Mouse (Mus musculus): ENCODE results near the gene Glp2r. TPM values are rescaled to one million over a fixed set of nuclear protein-coding genes. Genes with fewer than 3 reads are reported as not detected.

Glp2r gene
- polyA plus RNA-seq, 1 experiment, result not detected

- no peaks in the 10 kb centered on the region for H3K4me1 ChIP-seq (ENCODE audit: control insufficient read depth, insufficient read depth, low read length)
- no peak for TF ChIP-seq POLR2A (IDR thresholded peaks at IDR 0.05; ENCODE audit: insufficient read depth, low read length)
- no peak for TF ChIP-seq CTCF (IDR thresholded peaks at IDR 0.05; ENCODE audit: low read depth, low read length)
- no peak for TF ChIP-seq EP300 (IDR thresholded peaks at IDR 0.05; ENCODE audit: insufficient read depth, low read depth, low read length)
- H3K9me3 ChIP-seq (replicated peaks; ENCODE audit: control insufficient read depth, insufficient read depth, low read length, poor library complexity, severe bottlenecking), result no peaks in the 10 kb centered on the region
- no peaks in the 10 kb centered on the region for H3K27me3 ChIP-seq (ENCODE audit: control insufficient read depth, insufficient read depth, low read length, poor library complexity, severe bottlenecking)
- H3K4me3 ChIP-seq (ENCODE audit: low read depth, low read length), result no peak overlapping the region
- H3K36me3 ChIP-seq (ENCODE audit: control insufficient read depth, insufficient read depth, low read length, poor library complexity, severe bottlenecking), result no peaks in the 10 kb centered on the region
- H3K9ac ChIP-seq (ENCODE audit: low read depth, poor library complexity, severe bottlenecking), result no peak overlapping the region
- no peak overlapping the region for H3K27ac ChIP-seq (ENCODE audit: insufficient read depth, low read length)
Observed at GRCm38 (mm10) chr11:67636905-67637586, 133.9 kb downstream of the Glp2r start.

- H3K9ac ChIP-seq (ENCODE audit: low read depth, poor library complexity, severe bottlenecking), result no peak overlapping the region
- H3K27ac ChIP-seq (ENCODE audit: insufficient read depth, low read length), result no peak overlapping the region
- no peak overlapping the region for H3K4me3 ChIP-seq (ENCODE audit: low read depth, low read length)
- no peaks in the 10 kb centered on the region for H3K4me1 ChIP-seq (ENCODE audit: control insufficient read depth, insufficient read depth, low read length)
- H3K27me3 ChIP-seq (ENCODE audit: control insufficient read depth, insufficient read depth, low read length, poor library complexity, severe bottlenecking), result no peaks in the 10 kb centered on the region
- no peaks in the 10 kb centered on the region for H3K36me3 ChIP-seq (ENCODE audit: control insufficient read depth, insufficient read depth, low read length, poor library complexity, severe bottlenecking)
- H3K9me3 ChIP-seq (replicated peaks; ENCODE audit: control insufficient read depth, insufficient read depth, low read length, poor library complexity, severe bottlenecking), result no peaks in the 10 kb centered on the region
- TF ChIP-seq POLR2A (IDR thresholded peaks at IDR 0.05; ENCODE audit: insufficient read depth, low read length) (no peak), EP300 (IDR thresholded peaks at IDR 0.05; ENCODE audit: insufficient read depth, low read depth, low read length) (no peak), CTCF (IDR thresholded peaks at IDR 0.05; ENCODE audit: low read depth, low read length) (no peak)
Observed at GRCm38 (mm10) chr11:67636201-67636600, 134.8 kb downstream of the Glp2r start.

- Histone ChIP-seq H3K9me3 (replicated peaks; ENCODE audit: control insufficient read depth, insufficient read depth, low read length, poor library complexity, severe bottlenecking) (no peaks in the 10 kb centered on the region), H3K4me3 (ENCODE audit: low read depth, low read length) (no peak overlapping the region), H3K27ac (ENCODE audit: insufficient read depth, low read length) (no peak overlapping the region), H3K9ac (ENCODE audit: low read depth, poor library complexity, severe bottlenecking) (no peak overlapping the region), H3K27me3 (ENCODE audit: control insufficient read depth, insufficient read depth, low read length, poor library complexity, severe bottlenecking) (no peaks in the 10 kb centered on the region), H3K4me1 (ENCODE audit: control insufficient read depth, insufficient read depth, low read length) (no peaks in the 10 kb centered on the region), H3K36me3 (ENCODE audit: control insufficient read depth, insufficient read depth, low read length, poor library complexity, severe bottlenecking) (no peaks in the 10 kb centered on the region)
- TF ChIP-seq CTCF (IDR thresholded peaks at IDR 0.05; ENCODE audit: low read depth, low read length), result no peak
Observed at GRCm38 (mm10) chr11:67633620-67634229, 137.2 kb downstream of the Glp2r start.

GRCm38 (mm10) chr11:67632906-67633305, 138.0 kb downstream of the Glp2r start:
- TF ChIP-seq POLR2A (IDR thresholded peaks at IDR 0.05; ENCODE audit: insufficient read depth, low read length) (no peak), CTCF (IDR thresholded peaks at IDR 0.05; ENCODE audit: low read depth, low read length) (no peak), EP300 (IDR thresholded peaks at IDR 0.05; ENCODE audit: insufficient read depth, low read depth, low read length) (no peak)
- Histone ChIP-seq H3K4me1 (ENCODE audit: control insufficient read depth, insufficient read depth, low read length) (no peaks in the 10 kb centered on the region), H3K27me3 (ENCODE audit: control insufficient read depth, insufficient read depth, low read length, poor library complexity, severe bottlenecking) (no peaks in the 10 kb centered on the region), H3K27ac (ENCODE audit: insufficient read depth, low read length) (no peak overlapping the region), H3K4me3 (ENCODE audit: low read depth, low read length) (no peak overlapping the region), H3K9ac (ENCODE audit: low read depth, poor library complexity, severe bottlenecking) (no peak overlapping the region), H3K9me3 (replicated peaks; ENCODE audit: control insufficient read depth, insufficient read depth, low read length, poor library complexity, severe bottlenecking) (no peaks in the 10 kb centered on the region), H3K36me3 (ENCODE audit: control insufficient read depth, insufficient read depth, low read length, poor library complexity, severe bottlenecking) (no peaks in the 10 kb centered on the region)

- Histone ChIP-seq H3K36me3 (ENCODE audit: control insufficient read depth, insufficient read depth, low read length, poor library complexity, severe bottlenecking) (no peaks in the 10 kb centered on the region), H3K4me3 (ENCODE audit: low read depth, low read length) (no peak overlapping the region), H3K27ac (ENCODE audit: insufficient read depth, low read length) (no peak overlapping the region), H3K9me3 (replicated peaks; ENCODE audit: control insufficient read depth, insufficient read depth, low read length, poor library complexity, severe bottlenecking) (no peaks in the 10 kb centered on the region), H3K4me1 (ENCODE audit: control insufficient read depth, insufficient read depth, low read length) (no peaks in the 10 kb centered on the region), H3K9ac (ENCODE audit: low read depth, poor library complexity, severe bottlenecking) (no peak overlapping the region), H3K27me3 (ENCODE audit: control insufficient read depth, insufficient read depth, low read length, poor library complexity, severe bottlenecking) (no peaks in the 10 kb centered on the region)
- TF ChIP-seq EP300 (IDR thresholded peaks at IDR 0.05; ENCODE audit: insufficient read depth, low read depth, low read length), result no peak
- no peak for TF ChIP-seq CTCF (IDR thresholded peaks at IDR 0.05; ENCODE audit: low read depth, low read length)
- no peak for TF ChIP-seq POLR2A (IDR thresholded peaks at IDR 0.05; ENCODE audit: insufficient read depth, low read length)
Observed at GRCm38 (mm10) chr11:67628522-67628921, 142.4 kb downstream of the Glp2r start.

- no peak overlapping the region for H3K4me3 ChIP-seq (ENCODE audit: low read depth, low read length)
- H3K27me3 ChIP-seq (ENCODE audit: control insufficient read depth, insufficient read depth, low read length, poor library complexity, severe bottlenecking), result no peaks in the 10 kb centered on the region
- H3K4me1 ChIP-seq (ENCODE audit: control insufficient read depth, insufficient read depth, low read length), result no peaks in the 10 kb centered on the region
- H3K27ac ChIP-seq (ENCODE audit: insufficient read depth, low read length), result no peak overlapping the region
- TF ChIP-seq EP300 (IDR thresholded peaks at IDR 0.05; ENCODE audit: insufficient read depth, low read depth, low read length), result no peak
- no peak for TF ChIP-seq CTCF (IDR thresholded peaks at IDR 0.05; ENCODE audit: low read depth, low read length)
- no peak for TF ChIP-seq POLR2A (IDR thresholded peaks at IDR 0.05; ENCODE audit: insufficient read depth, low read length)
- no peak overlapping the region for H3K9ac ChIP-seq (ENCODE audit: low read depth, poor library complexity, severe bottlenecking)
- H3K36me3 ChIP-seq (ENCODE audit: control insufficient read depth, insufficient read depth, low read length, poor library complexity, severe bottlenecking), result no peaks in the 10 kb centered on the region
- no peaks in the 10 kb centered on the region for H3K9me3 ChIP-seq (replicated peaks; ENCODE audit: control insufficient read depth, insufficient read depth, low read length, poor library complexity, severe bottlenecking)
Observed at GRCm38 (mm10) chr11:67627179-67627578, 143.8 kb downstream of the Glp2r start.
